Mouse (Mus musculus) forebrain, embryonic 11.5 days (tissue): ENCODE measurements around the gene Thra. TPM values are rescaled to one million over a fixed set of nuclear protein-coding genes. Genes with fewer than 3 reads are reported as not detected.

Experiments
- ATAC-seq: fragments of 200-750 bp; cut with Nextera tagmentation; replicated peaks from 2 replicates; pipeline ENCODE4 v1.8.0; 2017; ENCODE audit warnings: moderate TSS enrichment; ENCODE audit not compliant: low FRiP score
- DNase-seq: peaks from one replicate; pipeline ENCODE4 v3.0.0-alpha.2; 2017; ENCODE audit warnings: low spot score
- H3K27ac ChIP-seq: fragments of 300-500 bp; sonication (generic); 2 replicates; pipeline ENCODE4 v1.5.1; 2014; ENCODE audit warnings: low read depth, low read length
- H3K27me3 ChIP-seq: fragments of 300-500 bp; sonication (generic); 2 replicates; pipeline ENCODE4 v1.6.1; 2014; ENCODE audit warnings: mild to moderate bottlenecking, low read length, mixed read lengths; ENCODE audit not compliant: control insufficient read depth, insufficient read depth
- H3K36me3 ChIP-seq: fragments of 300-500 bp; sonication (generic); 2 replicates; pipeline ENCODE4 v1.6.1; 2014; ENCODE audit warnings: mild to moderate bottlenecking, low read length, moderate library complexity, mixed read lengths; ENCODE audit not compliant: control insufficient read depth, insufficient read depth
- H3K4me1 ChIP-seq: fragments of 300-500 bp; sonication (generic); replicated peaks from 2 replicates; pipeline ENCODE4 v1.6.1; 2014; ENCODE audit warnings: low read length, mixed read lengths; ENCODE audit not compliant: control insufficient read depth, insufficient read depth
- H3K4me2 ChIP-seq: fragments of 300-500 bp; sonication (generic); 2 replicates; pipeline ENCODE4 v1.6.1; 2014; ENCODE audit warnings: low read depth, mild to moderate bottlenecking, low read length, moderate library complexity, mixed read lengths; ENCODE audit not compliant: severe bottlenecking
- H3K4me3 ChIP-seq: fragments of 300-500 bp; sonication (generic); 2 replicates; pipeline ENCODE4 v1.5.1; 2014; ENCODE audit warnings: low read depth, low read length
- H3K9ac ChIP-seq: fragments of 300-500 bp; sonication (generic); 2 replicates; pipeline ENCODE4 v1.6.1; 2014; ENCODE audit warnings: low read length
- H3K9me3 ChIP-seq: fragments of 300-500 bp; sonication (generic); 2 replicates; pipeline ENCODE4 v1.6.1; 2016; ENCODE audit warnings: low read length, mixed read lengths; ENCODE audit not compliant: control insufficient read depth
- WGBS: fragments of 180-500 bp; shearing (Covaris S2); extraction: QIAGEN DNeasy Blood & Tissue Kit; methylation state at CpG from one replicate; pipeline ENCODE4 v1.1.7; 2014; 5-methylcytosine and 5-hydroxymethylcytosine counted together
- polyA plus RNA-seq: library from polyadenylated mRNA; unstranded; fragments of >200 nt; fragmentation: Nextera tagmentation; extraction: Ambion mirVana; gene quantifications from 2 replicates; pipeline ENCODE4 v1.2.1, GENCODE M21; 2014

Gene Thra
- polyA plus RNA-seq, 1 experiment from 2014 or later = 35.9 TPM

- WGBS = 41% methylated on average over 4 of the region's 4 CpGs
- DNase-seq = peak; percentile 78
- H3K27me3 ChIP-seq = no peaks in the 10 kb centered on the region
- H3K27ac ChIP-seq = no peak overlapping the region
- H3K36me3 ChIP-seq = peaks cover 7% of the 10 kb centered on the region; the same call in 1 of the 2 replicates
- no peak overlapping the region for H3K4me3 ChIP-seq
- H3K4me1 ChIP-seq = no peaks in the 10 kb centered on the region
- no peak overlapping the region for H3K4me2 ChIP-seq
- no peak for ATAC-seq
- no peak overlapping the region for H3K9ac ChIP-seq
- H3K9me3 ChIP-seq = no peaks in the 10 kb centered on the region
Measured at GRCm38 (mm10) chr11:98699911-98700310, 40.5 kb upstream of the Thra start.

GRCm38 (mm10) chr11:98701213-98701670, 39.2 kb upstream of the Thra start, which contains the start of gene Csf3:
Csf3 (plus strand) TSS chr11:98701263.
- H3K36me3 ChIP-seq = peaks cover 6% of the 10 kb centered on the region; the same call in 1 of the 2 replicates
- no peak within 1 kb of the TSS; the same call in 1 of the 2 replicates for H3K9ac ChIP-seq
- H3K4me3 ChIP-seq = no peak within 1 kb of the TSS
- DNase-seq (no peak), ATAC-seq (no peak)
- H3K27ac ChIP-seq = no peak within 1 kb of the TSS
- WGBS = 39% methylated on average over 10 of the region's 10 CpGs
- no peaks in the 10 kb centered on the region for H3K27me3 ChIP-seq
- no peak within 1 kb of the TSS for H3K4me2 ChIP-seq
- no peaks in the 10 kb centered on the region for H3K9me3 ChIP-seq
- no peaks in the 10 kb centered on the region for H3K4me1 ChIP-seq

DNA sequence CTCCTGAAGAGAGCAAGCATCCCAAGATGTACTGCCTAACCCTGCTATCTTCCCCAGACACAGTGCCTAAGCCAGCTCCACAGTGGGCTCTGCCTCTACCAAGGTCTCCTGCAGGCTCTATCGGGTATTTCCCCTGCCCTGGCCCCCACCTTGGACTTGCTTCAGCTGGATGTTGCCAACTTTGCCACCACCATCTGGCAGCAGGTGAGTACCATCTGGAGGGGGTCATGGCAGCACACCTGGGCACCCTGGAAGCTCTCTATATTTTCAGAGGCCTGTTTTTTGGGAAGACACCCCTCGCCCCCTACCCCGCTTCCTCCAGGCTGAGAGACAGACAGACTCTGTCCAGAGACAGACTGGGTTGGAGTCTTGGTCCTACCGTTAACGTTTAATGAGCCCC, 38.1 kb upstream of the Thra start:
- 82% methylated on average over 5 of the region's 5 CpGs for WGBS

GRCm38 (mm10) chr11:98705021-98705420, 35.4 kb upstream of the Thra start:
- no peak for DNase-seq
- Histone ChIP-seq H3K9ac (no peak overlapping the region), H3K4me1 (no peaks in the 10 kb centered on the region), H3K9me3 (no peaks in the 10 kb centered on the region), H3K27me3 (no peaks in the 10 kb centered on the region), H3K4me2 (no peak overlapping the region), H3K36me3 (peaks cover 8% of the 10 kb centered on the region), H3K4me3 (no peak overlapping the region), H3K27ac (no peak overlapping the region)
- WGBS = 81% methylated on average over 10 of the region's 10 CpGs
- no peak for ATAC-seq

More for the DNA sequence above, 38.1 kb upstream of the Thra start:
- Histone ChIP-seq H3K4me1 (no peaks in the 10 kb centered on the region), H3K4me3 (no peak overlapping the region), H3K27me3 (no peaks in the 10 kb centered on the region), H3K36me3 (peaks cover 8% of the 10 kb centered on the region), H3K4me2 (no peak overlapping the region), H3K27ac (no peak overlapping the region), H3K9ac (no peak overlapping the region), H3K9me3 (no peaks in the 10 kb centered on the region)
- DNase-seq (no peak), ATAC-seq (no peak)

- Histone ChIP-seq H3K9ac (no peak overlapping the region), H3K36me3 (peaks cover 8% of the 10 kb centered on the region), H3K4me1 (no peaks in the 10 kb centered on the region), H3K4me3 (no peak overlapping the region), H3K9me3 (no peaks in the 10 kb centered on the region), H3K27ac (no peak overlapping the region), H3K4me2 (no peak overlapping the region), H3K27me3 (no peaks in the 10 kb centered on the region)
- 92% methylated on average over 22 of the region's 22 CpGs for WGBS
- DNase-seq (no peak), ATAC-seq (no peak)
Measured at GRCm38 (mm10) chr11:98707401-98708281, 32.8 kb upstream of the Thra start.

DNA sequence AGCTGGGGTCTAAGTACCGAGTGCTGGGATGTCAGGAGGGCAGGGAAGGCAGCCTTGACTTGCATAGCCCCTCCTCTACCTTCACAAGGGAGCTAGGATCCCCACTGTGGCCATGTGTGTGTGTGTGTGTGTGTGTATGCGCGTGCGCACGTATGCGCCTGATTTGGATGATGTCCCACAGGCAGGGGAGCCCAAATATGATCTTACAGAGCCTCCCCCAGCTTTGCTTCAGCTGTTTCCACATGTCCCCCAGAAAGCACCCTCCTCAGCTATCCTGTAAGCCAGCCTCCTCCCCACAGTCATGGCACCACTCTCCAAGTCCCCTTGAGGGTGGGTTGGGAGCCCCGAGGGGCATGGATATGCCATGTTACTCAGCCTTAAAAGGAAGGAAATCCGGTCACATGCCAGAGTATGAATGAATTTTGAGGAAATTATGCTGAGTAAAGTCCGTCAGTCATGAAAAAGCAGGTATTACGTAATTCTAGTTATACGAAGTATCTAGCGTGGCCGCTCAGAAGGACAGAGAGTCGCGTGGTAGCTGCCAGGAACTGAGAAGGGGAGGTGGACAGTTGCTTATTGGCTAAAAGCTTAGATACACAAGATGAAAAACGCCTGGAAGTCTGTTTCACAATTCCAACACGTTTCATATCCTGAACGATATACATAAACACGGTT, 32.0 kb upstream of the Thra start:
- Histone ChIP-seq H3K27me3 (no peaks in the 10 kb centered on the region), H3K9me3 (no peaks in the 10 kb centered on the region), H3K9ac (no peak overlapping the region), H3K4me3 (no peak overlapping the region), H3K36me3 (peaks cover 8% of the 10 kb centered on the region), H3K27ac (no peak overlapping the region), H3K4me1 (no peaks in the 10 kb centered on the region), H3K4me2 (no peak overlapping the region)
- 94% methylated on average over 19 of the region's 19 CpGs for WGBS
- ATAC-seq (no peak), DNase-seq (no peak)

DNA sequence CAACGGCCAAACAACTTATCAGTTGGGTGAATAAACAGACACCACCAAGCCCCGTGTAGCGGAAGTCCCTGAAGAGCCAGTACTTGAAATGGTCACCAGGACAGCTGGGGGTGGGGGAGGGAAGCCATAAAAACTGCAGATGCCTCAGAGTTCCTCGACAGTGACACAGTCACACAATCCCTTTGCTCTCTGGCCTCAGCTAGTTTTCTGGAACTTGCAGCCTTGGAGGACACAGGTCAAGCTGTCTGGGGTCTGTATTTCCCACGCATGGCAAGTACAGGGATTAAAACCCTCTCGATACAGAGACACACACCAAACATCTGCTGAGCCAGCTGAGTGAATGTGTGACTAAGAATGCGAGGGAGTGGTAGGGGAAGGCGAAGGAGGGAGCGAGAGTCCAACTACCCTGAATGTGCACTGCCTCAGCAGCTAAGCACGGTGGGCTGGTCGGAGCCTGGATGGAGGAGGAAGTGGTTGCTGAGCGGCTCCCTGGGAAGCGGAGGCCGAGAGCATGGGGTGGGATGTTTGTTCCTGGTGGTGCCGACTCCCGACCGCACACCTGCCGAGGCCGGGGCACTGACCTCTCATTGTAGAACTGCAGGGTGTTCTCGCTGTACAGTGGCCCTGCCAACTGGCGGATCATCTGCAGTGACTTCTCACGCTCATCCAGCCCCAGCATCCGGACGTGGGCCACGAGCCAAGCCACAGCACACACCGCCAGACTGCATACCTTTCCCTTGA, 31.3 kb upstream of the Thra start:
- no peak overlapping the region for H3K4me3 ChIP-seq
- H3K9me3 ChIP-seq = no peaks in the 10 kb centered on the region
- H3K9ac ChIP-seq = no peak overlapping the region
- no peak for DNase-seq
- no peaks in the 10 kb centered on the region for H3K27me3 ChIP-seq
- no peak overlapping the region for H3K4me2 ChIP-seq
- ATAC-seq = no peak
- no peak overlapping the region for H3K27ac ChIP-seq
- peaks cover 8% of the 10 kb centered on the region for H3K36me3 ChIP-seq
- 93% methylated on average over 26 of the region's 26 CpGs for WGBS
- no peaks in the 10 kb centered on the region for H3K4me1 ChIP-seq

GRCm38 (mm10) chr11:98710416-98711045, 29.9 kb upstream of the Thra start:
- no peak overlapping the region for H3K9ac ChIP-seq
- no peak overlapping the region for H3K27ac ChIP-seq
- no peak overlapping the region for H3K4me3 ChIP-seq
- no peak overlapping the region for H3K4me2 ChIP-seq
- no peaks in the 10 kb centered on the region for H3K9me3 ChIP-seq
- peak; percentile 92 for DNase-seq
- no peaks in the 10 kb centered on the region for H3K4me1 ChIP-seq
- H3K36me3 ChIP-seq = peaks cover 8% of the 10 kb centered on the region
- ATAC-seq = no peak
- no peaks in the 10 kb centered on the region for H3K27me3 ChIP-seq
- WGBS = 56% methylated on average over 12 of the region's 12 CpGs
